Comparison of ENCODE assay signal across 11 mouse cellular contexts in genomic region chr2:85137601-85138140, GRCm38 (mm10). TPM values are rescaled to one million over a fixed set of nuclear protein-coding genes. Genes with fewer than 3 reads are reported as not detected.
DNase-seq lines count a peak whose midpoint lies in the region; ATAC-seq and TF ChIP-seq lines count a peak whose summit lies in the region.
"Had no signal": no experiment of that assay in that cellular context is flagged by ENCODE, and none has a peak within 500 bp of the region (broad histone marks: within the 10 kb centered on the region; RNA-seq: fewer than 3 reads in every experiment).

No protein-coding gene starts in this region.

- H3K36me3 ChIP-seq in heart, embryonic 16.5 days (ENCODE audit: control insufficient read depth, insufficient read depth), result no peaks in the 10 kb centered on the region
- H3K36me3 ChIP-seq in neural tube, embryonic 12.5 days, result no peaks in the 10 kb centered on the region
- no peaks in the 10 kb centered on the region for H3K36me3 ChIP-seq in limb, embryonic 15.5 days
- H3K36me3 ChIP-seq in stomach, postnatal 0 days (ENCODE audit: control insufficient read depth, insufficient read depth, low read length), result no peaks in the 10 kb centered on the region
- H3K36me3 ChIP-seq: midbrain, embryonic 12.5 days had no signal

- TF ChIP-seq CTCF in stomach, postnatal 0 days (IDR thresholded peaks at IDR 0.05; ENCODE audit: low read depth), result no peak

- no peak overlapping the region for H3K4me2 ChIP-seq in heart, embryonic 16.5 days (ENCODE audit: low read depth, low read length)
- H3K4me2 ChIP-seq in neural tube, embryonic 12.5 days (replicated peaks), result no peak overlapping the region
- no peak overlapping the region for H3K4me2 ChIP-seq in limb, embryonic 15.5 days
- no peak overlapping the region for H3K4me2 ChIP-seq in stomach, postnatal 0 days (replicated peaks; ENCODE audit: low read depth)
- H3K4me2 ChIP-seq: midbrain, embryonic 12.5 days had no signal

- H3K9ac ChIP-seq in heart, embryonic 16.5 days (ENCODE audit: low read length), result peak overlapping the region; percentile 10
- no peak overlapping the region for H3K9ac ChIP-seq in neural tube, embryonic 12.5 days
- no peak overlapping the region for H3K9ac ChIP-seq in limb, embryonic 15.5 days
- no peak overlapping the region for H3K9ac ChIP-seq in stomach, postnatal 0 days (ENCODE audit: low read length)
- H3K9ac ChIP-seq: midbrain, embryonic 12.5 days had no signal

- WGBS in heart, embryonic 16.5 days, result 37% methylated on average over 10 of the region's 10 CpGs
- WGBS in neural tube, embryonic 12.5 days, result 81% methylated on average over 10 of the region's 10 CpGs
- WGBS in limb, embryonic 15.5 days, result 44% methylated on average over 10 of the region's 10 CpGs
- WGBS in stomach, postnatal 0 days, result 50% methylated on average over 10 of the region's 10 CpGs

- H3K27ac ChIP-seq in heart, embryonic 16.5 days (ENCODE audit: low read length), result peak overlapping the region; percentile 50; the same call in 1 of the 2 replicates
- no peak overlapping the region for H3K27ac ChIP-seq in neural tube, embryonic 12.5 days
- no peak overlapping the region for H3K27ac ChIP-seq in limb, embryonic 15.5 days
- 0 out of 2 replicates have a peak overlapping the region, but pooled peaks have one; percentile 40 for H3K27ac ChIP-seq in stomach, postnatal 0 days (replicated peaks)
- H3K27ac ChIP-seq: midbrain, embryonic 12.5 days had no signal

- DNase-seq in heart, adult 9 months (ENCODE audit: low spot score in 2 of 2), result no peak
- DNase-seq in neural tube, embryonic 10.5 days (ENCODE audit: extremely low spot score, low spot score), result no peak
- DNase-seq in stomach, postnatal 0 days (ENCODE audit: low spot score), result no peak
- no peak for DNase-seq in embryo, embryonic 10 days (ENCODE audit: low spot score)
- no peak for DNase-seq in layer of hippocampus, postnatal 10 days (ENCODE audit: low spot score in 2 of 2)
- DNase-seq: cerebellum, adult 2 months; thymus, postnatal 25 days had no signal

- peak overlapping the region; percentile 42 for H3K4me3 ChIP-seq in heart, embryonic 16.5 days (ENCODE audit: low read length)
- peak overlapping the region; percentile 8 for H3K4me3 ChIP-seq in neural tube, embryonic 12.5 days
- peak overlapping the region; percentile 13 for H3K4me3 ChIP-seq in limb, embryonic 15.5 days
- H3K4me3 ChIP-seq in stomach, postnatal 0 days (ENCODE audit: low read depth, low read length), result peak overlapping the region; percentile 25

- TF ChIP-seq EP300 in stomach, postnatal 0 days (optimal IDR thresholded peaks at IDR 0.05), result no peak

- ATAC-seq in heart, embryonic 16.5 days (replicated peaks; ENCODE audit: extremely low read depth, insufficient read depth, low FRiP score), result no peak
- ATAC-seq in neural tube, embryonic 12.5 days (ENCODE audit: low FRiP score, low read depth), result no peak
- ATAC-seq in limb, embryonic 15.5 days (ENCODE audit: insufficient number of reproducible peaks, low FRiP score, low TSS enrichment, low read depth), result no peak
- ATAC-seq in stomach, postnatal 0 days (ENCODE audit: low FRiP score, low TSS enrichment), result no peak

- no peaks in the 10 kb centered on the region for H3K9me3 ChIP-seq in heart, embryonic 16.5 days (replicated peaks; ENCODE audit: control insufficient read depth, low read length)
- H3K9me3 ChIP-seq in neural tube, embryonic 12.5 days, result no peaks in the 10 kb centered on the region
- H3K9me3 ChIP-seq in limb, embryonic 15.5 days, result no peaks in the 10 kb centered on the region
- no peaks in the 10 kb centered on the region for H3K9me3 ChIP-seq in stomach, postnatal 0 days (ENCODE audit: control insufficient read depth, low read length)
- H3K9me3 ChIP-seq: midbrain, embryonic 12.5 days had no signal

- no peaks in the 10 kb centered on the region for H3K27me3 ChIP-seq in heart, embryonic 16.5 days (ENCODE audit: control insufficient read depth, insufficient read depth, low read length)
- H3K27me3 ChIP-seq in neural tube, embryonic 12.5 days (replicated peaks), result no peaks in the 10 kb centered on the region
- H3K27me3 ChIP-seq in limb, embryonic 15.5 days, result 0 out of 2 replicates have a peak, but pooled peaks cover 8% of the 10 kb centered on the region
- H3K27me3 ChIP-seq in stomach, postnatal 0 days (ENCODE audit: control insufficient read depth, insufficient read depth, low read length), result no peaks in the 10 kb centered on the region

- peaks cover 2% of the 10 kb centered on the region for H3K4me1 ChIP-seq in heart, embryonic 16.5 days (ENCODE audit: control insufficient read depth, insufficient read depth, low read length)
- H3K4me1 ChIP-seq in neural tube, embryonic 12.5 days, result no peaks in the 10 kb centered on the region
- no peaks in the 10 kb centered on the region for H3K4me1 ChIP-seq in limb, embryonic 15.5 days
- H3K4me1 ChIP-seq in stomach, postnatal 0 days (replicated peaks; ENCODE audit: control insufficient read depth, insufficient read depth), result 0 out of 2 replicates have a peak, but pooled peaks cover 2% of the 10 kb centered on the region
- H3K4me1 ChIP-seq: midbrain, embryonic 12.5 days had no signal

RNA-seq across cellular contexts. Expression of gene Aplnr, which starts 1.6 kb away (rescaled TPM):
- 42.9 and 53.3 TPM in 2 replicates for polyA plus RNA-seq in heart, embryonic 16.5 days (2015; fragmentation: Nextera tagmentation; extraction: Ambion mirVana)
- polyA plus RNA-seq in neural tube, embryonic 12.5 days (2016; fragmentation: Nextera tagmentation; extraction: Ambion mirVana), result 37.8 and 42.3 TPM in 2 replicates
- 54.1 and 62.0 TPM in 2 replicates for polyA plus RNA-seq in limb, embryonic 15.5 days (2015; fragmentation: Nextera tagmentation; extraction: Ambion mirVana)
- 25.1 and 28.0 TPM in 2 replicates for polyA plus RNA-seq in stomach, postnatal 0 days (2015; fragmentation: Nextera tagmentation; extraction: Ambion mirVana)
- 10 to 100 TPM; 14.9 to 17.7 TPM for total RNA-seq in layer of hippocampus, postnatal 10 days (2021)

RNA-seq across cellular contexts. Expression of gene Lrrc55, which starts 59.3 kb away (rescaled TPM):
- 0.33 and 0.49 TPM in 2 replicates for polyA plus RNA-seq in heart, embryonic 16.5 days (2015; fragmentation: Nextera tagmentation; extraction: Ambion mirVana)
- 2.1 and 2.9 TPM in 2 replicates for polyA plus RNA-seq in neural tube, embryonic 12.5 days (2016; fragmentation: Nextera tagmentation; extraction: Ambion mirVana)
- polyA plus RNA-seq in limb, embryonic 15.5 days (2015; fragmentation: Nextera tagmentation; extraction: Ambion mirVana), result 0.74 and 0.78 TPM in 2 replicates
- polyA plus RNA-seq in stomach, postnatal 0 days (2015; fragmentation: Nextera tagmentation; extraction: Ambion mirVana), result 1.1 and 1.2 TPM in 2 replicates
- total RNA-seq in layer of hippocampus, postnatal 10 days (2021), result 10 to 100 TPM; 40.1 to 43.0 TPM

Comparison
In these comparisons a context has a peak if more than half of its experiments do, and no peak if none do; other contexts are left out.
1. H3K27ac ChIP-seq: peak in heart, embryonic 16.5 days (single experiment) and stomach, postnatal 0 days (single experiment); none in neural tube, embryonic 12.5 days (single experiment) and limb, embryonic 15.5 days (single experiment).
2. Peak in every context shown above with its lines, with median percentiles within 50 percentile points of each other: H3K4me3 ChIP-seq.